Mouse (Mus musculus) limb, embryonic 11.5 days (tissue): ENCODE data around the gene Mill2. TPM values are rescaled to one million over a fixed set of nuclear protein-coding genes. Genes with fewer than 3 reads are reported as not detected.
A peak's percentile ranks its signal among the peaks of the same experiment; 100 is the strongest.
"Not testable (repeated sequence)": the region's sequence is repeated elsewhere in the genome, so short reads cannot be mapped to it uniquely, and the experiment has no call there.

Experiments
- ATAC-seq: fragments of 200-750 bp; cut with Nextera tagmentation; 2 replicates; pipeline ENCODE4 v1.8.0; 2017; ENCODE audit warnings: low read depth; ENCODE audit not compliant: insufficient number of reproducible peaks, low FRiP score, low TSS enrichment
- DNase-seq: peaks from one replicate; pipeline ENCODE4 v3.0.0-alpha.2; 2015; ENCODE audit warnings: low spot score
- H3K27ac ChIP-seq: fragments of 300-500 bp; sonication (generic); replicated peaks from 2 replicates; pipeline ENCODE4 v1.5.1; 2014; ENCODE audit warnings: low read depth, mild to moderate bottlenecking, low read length
- H3K27me3 ChIP-seq: fragments of 300-500 bp; sonication (generic); 2 replicates; pipeline ENCODE4 v1.6.1; 2014; ENCODE audit warnings: mild to moderate bottlenecking, low read length, mixed read lengths; ENCODE audit not compliant: control insufficient read depth, insufficient read depth
- H3K36me3 ChIP-seq: fragments of 300-500 bp; sonication (generic); 2 replicates; pipeline ENCODE4 v1.6.1; 2014; ENCODE audit warnings: mild to moderate bottlenecking, low read length, moderate library complexity, mixed read lengths; ENCODE audit not compliant: control insufficient read depth, insufficient read depth
- H3K4me1 ChIP-seq: fragments of 300-500 bp; sonication (generic); 2 replicates; pipeline ENCODE4 v1.6.1; 2014; ENCODE audit warnings: low read length, mixed read lengths; ENCODE audit not compliant: control insufficient read depth, insufficient read depth
- H3K4me2 ChIP-seq: fragments of 300-500 bp; sonication (generic); 2 replicates; pipeline ENCODE4 v1.6.1; 2014; ENCODE audit warnings: low read depth, mild to moderate bottlenecking, moderate library complexity; ENCODE audit not compliant: severe bottlenecking
- H3K4me3 ChIP-seq: fragments of 300-500 bp; sonication (generic); 2 replicates; pipeline ENCODE4 v1.5.1; 2014; ENCODE audit warnings: low read depth, low read length
- H3K9ac ChIP-seq: fragments of 300-500 bp; sonication (generic); 2 replicates; pipeline ENCODE4 v1.6.1; 2014; ENCODE audit warnings: mild to moderate bottlenecking, low read length
- H3K9me3 ChIP-seq: fragments of 300-500 bp; sonication (generic); 2 replicates; pipeline ENCODE4 v1.6.1; 2016; ENCODE audit warnings: low read length; ENCODE audit not compliant: control insufficient read depth
- WGBS: fragments of 180-500 bp; shearing (Covaris S2); extraction: QIAGEN DNeasy Blood & Tissue Kit; methylation state at CpG from one replicate; pipeline ENCODE4 v1.1.7; 2014; 5-methylcytosine and 5-hydroxymethylcytosine counted together
- polyA plus RNA-seq: library from polyadenylated mRNA; unstranded; fragments of >200 nt; fragmentation: Nextera tagmentation; extraction: Ambion mirVana; gene quantifications from 2 replicates; pipeline ENCODE4 v1.2.1, GENCODE M21; 2014

The Mill2 gene
- not detected in 2 replicates for polyA plus RNA-seq

DNA sequence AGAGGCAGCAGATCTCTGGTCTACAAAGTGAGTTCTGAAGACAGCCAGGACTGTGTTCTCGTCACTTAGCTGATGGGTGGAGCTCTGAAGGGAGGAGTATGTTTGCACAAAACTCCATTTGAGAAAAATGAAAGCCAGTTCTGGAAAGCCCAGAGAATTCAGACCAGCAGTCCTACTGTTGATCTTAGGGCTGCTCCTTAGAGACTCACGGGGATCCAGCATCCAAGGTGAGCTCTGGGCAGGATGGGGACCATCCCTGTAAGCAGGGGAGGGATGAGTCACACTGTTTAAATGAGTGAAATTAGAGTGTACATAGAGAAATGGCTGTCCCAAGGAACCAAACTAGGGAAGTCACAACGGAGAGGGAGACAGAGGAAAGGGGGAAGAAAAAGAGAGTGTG lies at the start of gene Mill2:
TSS of gene Mill2 (plus strand) at position 102 of the 400 bp plus-strand sequence.
- H3K36me3 ChIP-seq = no peaks in the 10 kb centered on the region
- no peaks in the 10 kb centered on the region for H3K4me1 ChIP-seq
- WGBS = 21% methylated on average over 3 of the region's 3 CpGs
- peak within 1 kb of the TSS; percentile 41 for H3K4me2 ChIP-seq
- ATAC-seq = no peak
- DNase-seq = no peak
- H3K27me3 ChIP-seq = no peaks in the 10 kb centered on the region
- peak within 1 kb of the TSS; percentile 23 for H3K4me3 ChIP-seq
- H3K9ac ChIP-seq = peak within 1 kb of the TSS; percentile 34; the same call in 1 of the 2 replicates
- H3K9me3 ChIP-seq = no peaks in the 10 kb centered on the region
- no peak within 1 kb of the TSS for H3K27ac ChIP-seq

DNA sequence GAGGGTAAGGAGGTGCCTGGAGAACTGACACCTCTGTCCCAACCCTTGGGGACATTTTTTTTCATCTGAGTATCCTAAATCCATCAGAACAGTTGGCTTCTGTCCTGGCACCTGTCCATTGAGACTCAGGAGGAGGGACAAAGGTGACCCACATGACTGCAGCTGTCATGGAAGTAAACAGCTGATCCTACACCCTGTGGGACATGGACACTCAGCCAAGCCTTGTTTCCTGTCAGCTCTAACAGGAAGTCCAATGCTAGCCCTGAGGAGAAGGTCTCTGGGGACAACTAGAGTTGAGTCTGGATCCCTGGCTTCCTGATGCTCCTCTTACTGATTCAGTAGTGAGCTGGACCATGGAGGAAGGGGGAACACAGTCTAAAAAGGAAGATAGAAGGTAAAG lies 49.1 kb upstream of the Mill2 start:
- H3K27me3 ChIP-seq, H3K9ac ChIP-seq, ATAC-seq, H3K4me1 ChIP-seq, H3K27ac ChIP-seq, H3K4me2 ChIP-seq, H3K4me3 ChIP-seq, DNase-seq, H3K36me3 ChIP-seq, H3K9me3 ChIP-seq: not testable (repeated sequence)

DNA sequence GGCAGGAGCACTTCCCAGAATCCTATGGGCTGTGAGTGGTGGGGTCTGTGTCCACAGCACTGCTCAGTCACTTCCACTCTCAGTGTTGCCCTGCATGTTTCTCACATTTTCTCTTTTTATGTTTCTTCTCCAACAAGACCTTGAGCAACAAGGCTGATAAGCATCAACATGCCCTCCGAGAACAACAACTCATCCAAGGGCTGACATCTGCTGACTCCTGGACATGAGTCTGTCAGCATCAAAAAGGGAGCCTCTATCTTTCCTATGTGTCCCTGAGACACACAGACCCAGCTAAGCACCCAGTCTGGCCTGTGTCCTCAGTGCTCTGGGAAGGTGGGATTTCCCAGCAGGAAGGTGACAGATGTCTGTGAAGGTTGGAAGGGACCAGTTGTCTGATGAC lies 41.3 kb upstream of the Mill2 start, which contains the start of gene Psg19:
TSS of gene Psg19 (minus strand) at position 101 of the 400 bp plus-strand sequence.
- H3K27ac ChIP-seq = no peak within 1 kb of the TSS
- no peak within 1 kb of the TSS for H3K9ac ChIP-seq
- H3K27me3 ChIP-seq = no peaks in the 10 kb centered on the region
- no peak for ATAC-seq
- no peaks in the 10 kb centered on the region for H3K36me3 ChIP-seq
- peak; percentile 10 for DNase-seq
- H3K9me3 ChIP-seq = no peaks in the 10 kb centered on the region
- H3K4me1 ChIP-seq = no peaks in the 10 kb centered on the region
- no peak within 1 kb of the TSS for H3K4me2 ChIP-seq
- no peak within 1 kb of the TSS for H3K4me3 ChIP-seq
- 83% methylated on average over 1 of the region's 1 CpGs for WGBS

DNA sequence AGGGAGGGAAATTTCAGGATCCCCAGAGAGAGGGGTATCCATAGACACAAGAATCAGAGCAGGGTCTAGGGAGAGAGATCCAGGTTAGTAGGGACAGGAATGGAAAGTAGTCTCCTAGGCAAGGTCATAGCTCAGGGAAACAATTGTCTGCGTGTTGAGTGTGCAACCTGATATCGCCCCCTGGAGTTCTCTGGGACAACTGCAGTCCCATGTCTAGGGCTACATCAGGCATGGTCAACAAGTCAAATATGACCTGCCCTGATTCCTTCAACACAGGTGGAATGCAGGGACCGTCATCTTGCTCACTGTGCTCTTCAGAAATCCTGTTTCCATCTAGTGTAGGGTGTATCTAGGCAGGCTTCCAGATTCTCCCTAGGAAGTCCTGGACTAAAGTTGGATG lies 40.6 kb upstream of the Mill2 start:
- whole genome bisulfite sequencing = 43% methylated on average over 3 of the region's 3 CpGs
- peak; percentile 20 for DNase-seq
- Histone ChIP-seq H3K36me3 (no peaks in the 10 kb centered on the region), H3K4me1 (no peaks in the 10 kb centered on the region), H3K27me3 (no peaks in the 10 kb centered on the region), H3K9ac (no peak overlapping the region), H3K9me3 (no peaks in the 10 kb centered on the region), H3K4me2 (no peak overlapping the region), H3K4me3 (no peak overlapping the region), H3K27ac (no peak overlapping the region)
- ATAC-seq = no peak

DNA sequence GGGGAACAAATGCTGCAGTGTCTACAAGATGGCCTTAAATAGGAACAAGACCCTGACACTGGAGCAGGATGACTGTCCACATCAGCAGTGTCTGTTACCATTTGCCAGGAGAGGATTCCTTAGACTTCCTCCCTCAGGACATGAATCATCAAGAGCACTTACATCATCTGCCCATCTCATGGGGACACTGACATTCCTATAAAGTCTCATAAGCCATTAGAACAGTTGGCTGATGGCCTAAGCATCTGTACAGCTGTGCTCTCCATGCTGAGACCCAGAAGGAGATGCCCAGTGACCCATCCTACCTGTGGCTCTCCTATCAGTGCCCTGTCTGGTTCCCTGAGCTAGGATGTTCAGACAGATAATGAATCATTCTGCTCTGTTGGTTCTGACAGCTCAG lies 36.2 kb upstream of the Mill2 start:
- no peak overlapping the region for H3K27ac ChIP-seq
- no peak overlapping the region for H3K4me3 ChIP-seq
- DNase-seq = peak; percentile 3
- no peak overlapping the region for H3K9ac ChIP-seq
- no peaks in the 10 kb centered on the region for H3K9me3 ChIP-seq
- H3K4me2 ChIP-seq = no peak overlapping the region
- no peaks in the 10 kb centered on the region for H3K4me1 ChIP-seq
- no peaks in the 10 kb centered on the region for H3K27me3 ChIP-seq
- ATAC-seq = no peak
- H3K36me3 ChIP-seq = no peaks in the 10 kb centered on the region

DNA sequence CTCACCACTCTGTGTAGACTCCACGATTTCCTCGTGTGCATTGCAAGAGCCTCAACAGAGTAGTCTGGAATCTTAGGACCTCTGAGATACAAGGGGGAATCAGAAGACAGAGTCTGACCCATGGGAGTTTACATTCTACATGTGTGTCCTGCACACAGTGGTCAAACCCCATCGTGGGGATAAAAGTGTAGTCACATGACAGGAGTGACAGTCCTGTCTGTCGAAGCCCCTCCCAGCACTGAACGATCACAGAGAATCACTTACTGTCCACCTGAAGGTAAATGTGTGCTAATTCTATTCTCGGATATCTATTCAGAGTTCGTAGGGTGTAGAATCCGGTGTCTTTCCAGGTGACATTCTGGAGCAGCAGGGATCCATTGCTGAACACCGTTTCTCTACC lies 21.5 kb upstream of the Mill2 start:
- Histone ChIP-seq H3K27ac (no peak overlapping the region), H3K27me3 (no peaks in the 10 kb centered on the region), H3K9me3 (no peaks in the 10 kb centered on the region), H3K4me2 (no peak overlapping the region), H3K9ac (no peak overlapping the region), H3K36me3 (no peaks in the 10 kb centered on the region), H3K4me1 (no peaks in the 10 kb centered on the region), H3K4me3 (no peak overlapping the region)
- DNase-seq (no peak), ATAC-seq (no peak)
- 89% methylated on average over 9 of the region's 9 CpGs for WGBS

DNA sequence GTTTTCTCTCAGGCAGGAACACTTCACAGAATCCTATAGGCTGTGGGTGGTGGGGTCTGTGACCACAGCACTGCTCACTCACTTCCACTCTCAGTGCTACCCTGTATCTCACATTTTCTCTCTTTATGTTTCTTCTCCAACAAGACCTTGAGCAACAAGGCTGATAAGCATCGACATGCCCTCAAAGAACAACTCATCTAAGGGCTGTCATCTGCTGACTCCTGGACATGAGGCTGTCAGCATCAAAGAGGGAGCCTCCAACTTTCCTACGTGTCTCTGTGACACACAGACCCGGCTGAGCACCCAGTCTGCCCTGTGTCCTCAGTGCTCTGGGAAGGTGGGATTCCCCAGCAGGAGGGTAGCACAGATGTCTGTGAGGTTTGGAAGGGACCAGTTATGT lies 18.3 kb upstream of the Mill2 start, which contains the start of gene Psg17:
TSS of gene Psg17 (minus strand) at position 101 of the 400 bp plus-strand sequence.
- no peak within 1 kb of the TSS for H3K27ac ChIP-seq
- no peak within 1 kb of the TSS for H3K4me3 ChIP-seq
- H3K27me3 ChIP-seq = no peaks in the 10 kb centered on the region
- DNase-seq (no peak), ATAC-seq (no peak)
- H3K4me1 ChIP-seq = no peaks in the 10 kb centered on the region
- WGBS = 66% methylated on average over 3 of the region's 3 CpGs
- H3K9ac ChIP-seq = no peak within 1 kb of the TSS
- H3K36me3 ChIP-seq = no peaks in the 10 kb centered on the region
- H3K4me2 ChIP-seq = no peak within 1 kb of the TSS
- no peaks in the 10 kb centered on the region for H3K9me3 ChIP-seq

DNA sequence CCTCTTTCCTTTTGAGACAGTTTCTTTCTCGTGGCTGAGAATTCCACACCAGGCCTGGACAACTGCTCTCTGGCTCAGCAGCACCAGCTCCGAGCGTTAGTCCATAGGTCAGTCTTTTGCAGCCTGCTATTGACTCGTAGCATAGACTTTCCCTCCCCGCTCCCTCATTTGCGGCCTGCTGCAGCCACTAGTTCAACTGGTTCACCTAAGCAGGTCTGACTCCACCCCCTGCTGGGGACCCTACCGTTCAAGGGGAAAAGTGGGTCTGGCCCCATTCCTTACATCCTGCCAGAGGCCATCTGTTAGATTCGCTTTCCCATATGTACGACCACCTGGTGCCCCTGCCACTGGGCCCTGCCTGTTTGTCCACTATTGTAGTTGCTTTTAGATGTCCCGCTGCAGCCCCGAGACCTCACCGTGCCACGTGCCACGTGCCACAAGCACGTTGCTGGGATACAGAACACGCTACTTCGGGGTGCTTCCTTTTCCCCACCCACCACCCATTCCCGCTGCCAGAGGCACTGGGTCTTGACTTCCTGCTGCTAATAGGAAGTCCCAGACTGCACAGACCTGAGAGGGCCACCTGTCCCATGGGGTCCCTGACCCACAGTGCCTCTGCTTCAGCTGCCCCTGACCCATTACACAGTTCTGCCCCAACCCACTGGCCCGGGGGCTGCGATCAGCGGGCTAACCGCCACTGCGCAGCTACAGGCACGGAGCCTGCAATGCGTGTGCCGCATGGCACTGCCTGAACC lies 11.8 kb upstream of the Mill2 start:
- no peaks in the 10 kb centered on the region for H3K27me3 ChIP-seq
- H3K36me3 ChIP-seq = no peaks in the 10 kb centered on the region
- ATAC-seq = 0 out of 2 replicates have a peak, but pooled peaks have one; percentile 35
- no peaks in the 10 kb centered on the region for H3K9me3 ChIP-seq
- DNase-seq = no peak
- H3K4me1 ChIP-seq = no peaks in the 10 kb centered on the region
- H3K4me3 ChIP-seq = no peak overlapping the region
- H3K9ac ChIP-seq = no peak overlapping the region
- H3K4me2 ChIP-seq = no peak overlapping the region
- no peak overlapping the region for H3K27ac ChIP-seq
- whole genome bisulfite sequencing = 67% methylated on average over 26 of the region's 26 CpGs

DNA sequence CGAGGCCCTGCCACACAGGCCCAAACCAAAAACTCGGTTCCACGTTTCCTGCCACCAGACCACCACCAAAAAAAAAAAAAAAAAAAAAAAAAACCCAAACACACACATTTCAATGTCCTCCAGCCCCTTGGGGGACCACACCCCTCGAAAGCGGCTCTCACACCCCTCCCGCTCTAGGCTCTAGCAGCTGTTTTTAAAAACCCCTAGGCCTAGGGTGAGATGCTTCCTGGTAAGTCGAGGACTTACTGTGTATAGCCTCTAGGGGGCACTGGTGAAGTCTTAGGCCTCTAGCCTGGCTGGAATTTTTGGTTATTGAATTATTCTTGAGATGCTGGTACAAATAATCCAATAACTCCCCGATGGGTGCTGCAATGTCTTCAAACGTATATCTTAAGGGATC lies 11.2 kb upstream of the Mill2 start:
- DNase-seq (no peak), ATAC-seq (no peak)
- 68% methylated on average over 9 of the region's 9 CpGs for whole genome bisulfite sequencing
- Histone ChIP-seq H3K4me2 (no peak overlapping the region), H3K9ac (no peak overlapping the region), H3K36me3 (no peaks in the 10 kb centered on the region), H3K4me1 (no peaks in the 10 kb centered on the region), H3K27ac (no peak overlapping the region), H3K9me3 (no peaks in the 10 kb centered on the region), H3K4me3 (no peak overlapping the region), H3K27me3 (no peaks in the 10 kb centered on the region)
